Mouse (Mus musculus) lung, postnatal 0 days (tissue): ENCODE results near the gene Ssbp3.

Source experiments
- CTCF ChIP-seq: IDR thresholded peaks from 2 replicates; pipeline ENCODE4 v1.5.1; 2016; ENCODE audit warnings: antibody characterized with exemption, mild to moderate bottlenecking
- EP300 ChIP-seq: IDR thresholded peaks from 2 replicates; pipeline ENCODE4 v1.6.1; 2016; ENCODE audit warnings: antibody characterized with exemption, mild to moderate bottlenecking, control low read depth

DNA sequence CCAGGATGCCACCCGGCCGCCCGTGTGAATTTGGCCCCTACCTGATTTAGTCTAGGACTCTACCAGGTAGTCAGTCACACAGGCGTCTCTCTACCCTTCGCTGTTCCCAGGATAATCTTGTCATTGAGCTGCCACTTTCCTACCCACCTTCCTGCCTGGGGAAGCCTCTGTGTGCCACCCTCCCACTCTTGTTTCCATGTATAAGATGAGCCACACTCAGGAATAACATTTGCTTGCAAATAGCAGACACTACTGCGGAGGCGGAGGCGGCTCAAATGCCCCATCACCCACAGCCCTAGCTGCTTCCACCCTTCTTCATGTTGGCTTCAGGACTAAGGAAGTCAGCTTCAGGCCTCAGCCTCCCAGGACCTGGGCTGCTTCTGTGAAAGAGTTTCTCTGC, 14.4 kb upstream of the Ssbp3 start:
- TF ChIP-seq CTCF (no peak), EP300 (no peak)
